Comparison of ENCODE assay signal across 23 mouse cellular contexts in genomic region chr6:148363162-148363561, GRCm38 (mm10).
A peak's percentile ranks its signal among the peaks of the same experiment; 100 is the strongest.
DNase-seq lines count a peak whose midpoint lies in the region; ATAC-seq lines count a peak whose summit lies in the region.
"Had no signal": no experiment of that assay in that cellular context is flagged by ENCODE, and none has a peak within 500 bp of the region (broad histone marks: within the 10 kb centered on the region; RNA-seq: fewer than 3 reads in every experiment).

No protein-coding gene starts in this region.

- no peaks in the 10 kb centered on the region for H3K27me3 ChIP-seq in hindbrain, embryonic 15.5 days
- H3K27me3 ChIP-seq in hindbrain, embryonic 11.5 days (ENCODE audit: control insufficient read depth, insufficient read depth, low read length), result no peaks in the 10 kb centered on the region
- H3K27me3 ChIP-seq in kidney, embryonic 15.5 days, result no peaks in the 10 kb centered on the region
- H3K27me3 ChIP-seq in midbrain, embryonic 15.5 days (replicated peaks), result no peaks in the 10 kb centered on the region
- no peaks in the 10 kb centered on the region for H3K27me3 ChIP-seq in midbrain, embryonic 14.5 days (ENCODE audit: control insufficient read depth, insufficient read depth, low read length)
- H3K27me3 ChIP-seq: CH12.LX; embryonic facial prominence, embryonic 15.5 days; limb, embryonic 15.5 days; liver, embryonic 15.5 days; neural tube, embryonic 13.5 days; Patski had no signal

- intact Hi-C loops in heart, postnatal 14 days (cut with DNase I), result no loop called here

- H3K36me3 ChIP-seq in hindbrain, embryonic 15.5 days, result no peaks in the 10 kb centered on the region
- no peaks in the 10 kb centered on the region for H3K36me3 ChIP-seq in hindbrain, embryonic 11.5 days (ENCODE audit: control insufficient read depth, insufficient read depth, low read length)
- no peaks in the 10 kb centered on the region for H3K36me3 ChIP-seq in kidney, embryonic 15.5 days
- H3K36me3 ChIP-seq in midbrain, embryonic 15.5 days (replicated peaks), result no peaks in the 10 kb centered on the region
- no peaks in the 10 kb centered on the region for H3K36me3 ChIP-seq in midbrain, embryonic 14.5 days (ENCODE audit: control insufficient read depth, insufficient read depth, low read length)
- H3K36me3 ChIP-seq: embryonic facial prominence, embryonic 15.5 days; G1E; limb, embryonic 15.5 days; liver, embryonic 15.5 days; neural tube, embryonic 13.5 days had no signal

- 84% methylated on average over 1 of the region's 1 CpGs for WGBS in hindbrain, embryonic 15.5 days
- WGBS in hindbrain, embryonic 11.5 days, result 100% methylated on average over 1 of the region's 1 CpGs
- 74% methylated on average over 1 of the region's 1 CpGs for WGBS in kidney, embryonic 15.5 days
- WGBS in midbrain, embryonic 15.5 days, result 84% methylated on average over 1 of the region's 1 CpGs
- WGBS in midbrain, embryonic 14.5 days, result 91% methylated on average over 1 of the region's 1 CpGs

- ATAC-seq in hindbrain, embryonic 15.5 days (ENCODE audit: low FRiP score, low read depth), result no peak
- no peak for ATAC-seq in hindbrain, embryonic 11.5 days (ENCODE audit: low FRiP score)
- ATAC-seq in kidney, embryonic 15.5 days (replicated peaks; ENCODE audit: low FRiP score), result no peak
- 0 out of 2 replicates have a peak, but pooled peaks have one; percentile 45 for ATAC-seq in midbrain, embryonic 15.5 days (replicated peaks)
- no peak for ATAC-seq in midbrain, embryonic 14.5 days (ENCODE audit: low FRiP score, low TSS enrichment)
- ATAC-seq: forebrain, embryonic 14.5 days; intestine, postnatal 0 days; midbrain, embryonic 16.5 days; Patski had no signal

- H3K9ac ChIP-seq in hindbrain, embryonic 15.5 days, result no peak overlapping the region
- no peak overlapping the region for H3K9ac ChIP-seq in hindbrain, embryonic 11.5 days (ENCODE audit: low read depth, low read length)
- no peak overlapping the region for H3K9ac ChIP-seq in kidney, embryonic 15.5 days
- H3K9ac ChIP-seq in midbrain, embryonic 15.5 days, result no peak overlapping the region
- H3K9ac ChIP-seq in midbrain, embryonic 14.5 days (replicated peaks; ENCODE audit: low read length), result no peak overlapping the region
- H3K9ac ChIP-seq: embryonic facial prominence, embryonic 15.5 days; limb, embryonic 15.5 days; liver, embryonic 15.5 days; neural tube, embryonic 13.5 days had no signal

- H3K4me3 ChIP-seq in hindbrain, embryonic 15.5 days, result no peak overlapping the region
- no peak overlapping the region for H3K4me3 ChIP-seq in hindbrain, embryonic 11.5 days (ENCODE audit: low read depth, low read length)
- no peak overlapping the region for H3K4me3 ChIP-seq in kidney, embryonic 15.5 days (replicated peaks)
- no peak overlapping the region for H3K4me3 ChIP-seq in midbrain, embryonic 15.5 days
- no peak overlapping the region for H3K4me3 ChIP-seq in midbrain, embryonic 14.5 days (replicated peaks; ENCODE audit: low read depth, low read length)
- H3K4me3 ChIP-seq: embryonic facial prominence, embryonic 15.5 days; gastrocnemius, adult 2 months; limb, embryonic 15.5 days; liver, embryonic 15.5 days; myocyte; neural tube, embryonic 13.5 days had no signal

- H3K9me3 ChIP-seq in hindbrain, embryonic 15.5 days, result no peaks in the 10 kb centered on the region
- no peaks in the 10 kb centered on the region for H3K9me3 ChIP-seq in hindbrain, embryonic 11.5 days (ENCODE audit: control insufficient read depth, low read length)
- no peaks in the 10 kb centered on the region for H3K9me3 ChIP-seq in kidney, embryonic 15.5 days (replicated peaks)
- no peaks in the 10 kb centered on the region for H3K9me3 ChIP-seq in midbrain, embryonic 15.5 days
- H3K9me3 ChIP-seq in midbrain, embryonic 14.5 days (ENCODE audit: control insufficient read depth, low read length), result no peaks in the 10 kb centered on the region
- H3K9me3 ChIP-seq: embryonic facial prominence, embryonic 15.5 days; G1E; limb, embryonic 15.5 days; liver, embryonic 15.5 days; neural tube, embryonic 13.5 days had no signal

- H3K4me2 ChIP-seq in hindbrain, embryonic 15.5 days, result no peak overlapping the region
- H3K4me2 ChIP-seq in hindbrain, embryonic 11.5 days (replicated peaks; ENCODE audit: low read depth, low read length), result no peak overlapping the region
- H3K4me2 ChIP-seq in kidney, embryonic 15.5 days, result no peak overlapping the region
- H3K4me2 ChIP-seq in midbrain, embryonic 15.5 days, result no peak overlapping the region
- H3K4me2 ChIP-seq in midbrain, embryonic 14.5 days (ENCODE audit: low read length), result no peak overlapping the region
- H3K4me2 ChIP-seq: embryonic facial prominence, embryonic 15.5 days; limb, embryonic 15.5 days; liver, embryonic 15.5 days; neural tube, embryonic 13.5 days had no signal

- peaks cover 4% of the 10 kb centered on the region; the same call in 1 of the 2 replicates for H3K4me1 ChIP-seq in hindbrain, embryonic 15.5 days (replicated peaks)
- no peaks in the 10 kb centered on the region for H3K4me1 ChIP-seq in hindbrain, embryonic 11.5 days (replicated peaks; ENCODE audit: control insufficient read depth, insufficient read depth, low read length)
- peaks cover 21% of the 10 kb centered on the region for H3K4me1 ChIP-seq in kidney, embryonic 15.5 days
- H3K4me1 ChIP-seq in midbrain, embryonic 15.5 days, result 0 out of 2 replicates have a peak, but pooled peaks cover 2% of the 10 kb centered on the region
- H3K4me1 ChIP-seq in midbrain, embryonic 14.5 days (ENCODE audit: control insufficient read depth, insufficient read depth, low read length), result no peaks in the 10 kb centered on the region
- H3K4me1 ChIP-seq: embryonic facial prominence, embryonic 15.5 days; liver, embryonic 15.5 days had no signal

- DNase-seq in hindbrain, embryonic 11.5 days (ENCODE audit: low spot score), result no peak
- DNase-seq in kidney, postnatal 4 days, result no peak
- no peak for DNase-seq in midbrain, embryonic 14.5 days
- DNase-seq in heart, postnatal 14 days, result no peak
- DNase-seq: adrenal gland, postnatal 36 days; cerebellum, adult 11 months; cerebellum, adult 9-11 months; gastrocnemius, adult 2 months; lung, postnatal 10 days had no signal

- H3K27ac ChIP-seq in hindbrain, embryonic 15.5 days (replicated peaks), result 0 out of 2 replicates have a peak overlapping the region, but pooled peaks have one; percentile 30
- no peak overlapping the region for H3K27ac ChIP-seq in hindbrain, embryonic 11.5 days (ENCODE audit: low read depth, low read length)
- 0 out of 2 replicates have a peak overlapping the region, but pooled peaks have one; percentile 56 for H3K27ac ChIP-seq in kidney, embryonic 15.5 days
- no peak overlapping the region for H3K27ac ChIP-seq in midbrain, embryonic 15.5 days
- H3K27ac ChIP-seq in midbrain, embryonic 14.5 days (replicated peaks; ENCODE audit: low read depth, low read length), result no peak overlapping the region
- H3K27ac ChIP-seq: embryonic facial prominence, embryonic 15.5 days; gastrocnemius, adult 2 months; limb, embryonic 15.5 days; liver, embryonic 15.5 days; neural tube, embryonic 13.5 days had no signal

Comparison
In these comparisons a context has a peak if more than half of its experiments do, and no peak if none do; other contexts are left out.
1. H3K27ac ChIP-seq: peak in hindbrain, embryonic 15.5 days (single experiment) and kidney, embryonic 15.5 days (single experiment); none in hindbrain, embryonic 11.5 days (single experiment), midbrain, embryonic 15.5 days (single experiment) and midbrain, embryonic 14.5 days (single experiment).